Mouse (Mus musculus) liver, postnatal 0 days (tissue): ENCODE measurements around the gene Eml5.

Experiments
- CTCF ChIP-seq: sonication (generic); IDR thresholded peaks from 2 replicates; pipeline ENCODE4 v1.5.1; 2016; ENCODE audit warnings: antibody characterized with exemption, low read depth
- EP300 ChIP-seq: IDR thresholded peaks from 2 replicates; pipeline ENCODE4 v1.6.1; 2016; ENCODE audit warnings: antibody characterized with exemption, low read depth, mild to moderate bottlenecking

- TF ChIP-seq CTCF (no peak), EP300 (no peak)
Observed at GRCm38 (mm10) chr12:98777509-98777908, 123.8 kb downstream of the Eml5 start.
